10 mouse cellular contexts compared by ENCODE assay signal in the genomic region with DNA sequence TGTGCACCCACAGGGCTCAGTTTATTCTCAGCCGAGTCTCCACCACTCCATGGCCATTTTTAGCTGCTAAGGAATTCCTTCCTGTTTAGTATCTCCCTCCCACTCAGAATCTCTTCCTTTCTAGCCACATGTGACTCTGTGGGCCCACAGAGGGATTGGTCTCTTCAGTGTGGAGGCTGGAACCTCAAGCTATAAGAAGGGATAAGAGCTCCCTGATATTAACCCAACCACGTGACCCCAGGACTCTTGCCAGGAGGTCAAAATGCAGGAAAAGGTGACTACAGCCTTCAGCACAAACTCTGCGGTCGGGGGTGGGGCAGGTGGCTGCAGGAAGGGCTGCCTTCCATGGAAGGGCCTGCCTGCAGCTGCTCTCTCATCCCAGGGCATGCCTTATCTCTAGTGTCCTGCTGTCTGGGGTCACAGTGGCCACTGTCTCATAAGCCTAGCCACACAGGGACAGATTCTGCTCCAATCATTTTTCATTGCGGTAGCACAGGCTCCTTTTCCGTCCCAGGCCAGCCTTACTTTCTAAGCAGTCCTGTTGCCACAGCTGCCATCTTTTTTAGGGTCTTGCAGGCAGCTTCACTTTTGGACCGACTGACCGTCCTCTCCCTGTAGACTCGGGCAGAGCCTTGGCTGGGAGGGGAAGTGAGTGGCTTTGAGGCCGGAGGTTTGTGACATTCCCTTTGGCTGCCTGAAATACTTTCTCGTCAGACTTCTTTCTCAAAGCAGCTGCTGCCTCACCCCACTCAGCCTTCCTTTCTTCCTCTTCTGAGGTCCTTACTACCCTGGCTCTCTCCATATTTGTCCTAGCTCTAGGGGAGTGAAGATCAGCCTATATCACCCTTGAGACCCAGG. TPM values are rescaled to one million over a fixed set of nuclear protein-coding genes. Genes with fewer than 3 reads are reported as not detected.
DNase-seq lines count a peak whose midpoint lies in the region; ATAC-seq and TF ChIP-seq lines count a peak whose summit lies in the region.
"Had no signal": no experiment of that assay in that cellular context is flagged by ENCODE, and none has a peak within 500 bp of the region (broad histone marks: within the 10 kb centered on the region; RNA-seq: fewer than 3 reads in every experiment).

No protein-coding gene starts in this region.

- no peak overlapping the region for H3K4me3 ChIP-seq in left cerebral cortex, adult 2 months
- no peak overlapping the region for H3K4me3 ChIP-seq in heart, embryonic 14.5 days (ENCODE audit: control insufficient read depth in 1 of 2, insufficient read depth in 1 of 2, low read depth in 1 of 2, low read length in 2 of 2)

- no peaks in the 10 kb centered on the region for H3K9me3 ChIP-seq in heart, embryonic 14.5 days (ENCODE audit: control insufficient read depth, low read length)

- H3K36me3 ChIP-seq in heart, embryonic 14.5 days (ENCODE audit: control insufficient read depth, insufficient read depth, low read length), result no peaks in the 10 kb centered on the region

- H3K27me3 ChIP-seq in heart, embryonic 14.5 days (ENCODE audit: control insufficient read depth, insufficient read depth, low read length), result no peaks in the 10 kb centered on the region
- H3K27me3 ChIP-seq: Patski had no signal

- peak overlapping the region; percentile 22; the same call in 1 of the 2 replicates for H3K4me2 ChIP-seq in heart, embryonic 14.5 days (ENCODE audit: low read length)

- DNase-seq in left cerebral cortex, adult 18-20 months (ENCODE audit: low spot score in 2 of 2), result peak; percentile 6 to 16
- DNase-seq in left cerebral cortex, adult 2 months (ENCODE audit: extremely low spot score in 1 of 2, low spot score in 2 of 2), result no peak
- DNase-seq in kidney, postnatal 4 days, result peak; percentile 49 to 60
- DNase-seq in B cell, adult 2 months, result no peak
- DNase-seq in T-cell, adult 2 months (ENCODE audit: low spot score), result no peak

- H3K9ac ChIP-seq in heart, embryonic 14.5 days (ENCODE audit: low read length), result peak overlapping the region; percentile 8; the same call in 1 of the 2 replicates

- intact Hi-C loops in left cerebral cortex, adult 2 months (cut with DNase I), result loop anchor here (2.0 kb wide), 1 partner anchor 33 kb away; no protein-coding TSS in a partner anchor

- H3K4me1 ChIP-seq in heart, embryonic 14.5 days (ENCODE audit: control insufficient read depth in 2 of 2, insufficient read depth in 2 of 2, low read length in 2 of 2), result peaks cover 41 to 58% of the 10 kb centered on the region in 2 experiments

- no peak for TF ChIP-seq CTCF in left cerebral cortex, adult 2 months (IDR thresholded peaks at IDR 0.05)

- ATAC-seq in heart, embryonic 14.5 days (ENCODE audit: insufficient number of reproducible peaks, insufficient read depth, low FRiP score, low read depth), result peak; percentile 32; the same call in 1 of the 2 replicates
- ATAC-seq in megakaryocyte, adult 5-6 weeks (ENCODE audit: poor library complexity, severe bottlenecking), result peak; percentile 77
- ATAC-seq in CD4-positive, CD25-positive, alpha-beta regulatory T cell, adult 4 months, result no peak
- ATAC-seq: hindbrain, postnatal 0 days; Patski had no signal

- no peak overlapping the region for H3K27ac ChIP-seq in left cerebral cortex, adult 2 months
- peak overlapping the region; percentile 52 to 82 for H3K27ac ChIP-seq in heart, embryonic 14.5 days (replicated peaks in 1 of 2; ENCODE audit: control insufficient read depth in 1 of 2, insufficient read depth in 1 of 2, low read depth in 2 of 2, low read length in 2 of 2)
- H3K27ac ChIP-seq: hindbrain, postnatal 0 days had no signal

- WGBS in heart, embryonic 14.5 days, result 7% methylated on average over 11 of the region's 11 CpGs

RNA-seq across cellular contexts. Expression of a gene that starts 35.0 kb away (rescaled TPM):
- total RNA-seq in left cerebral cortex, adult 18-20 months (2021), result 10 to 100 TPM; 13.5 to 23.2 TPM
- 10 to 100 TPM; 16.7 to 29.3 TPM for total RNA-seq in left cerebral cortex, adult 2 months (2021)
- polyA plus RNA-seq in heart, embryonic 14.5 days (2014; fragmentation: Nextera tagmentation; extraction: Ambion mirVana), result 41.4 and 41.6 TPM in 2 replicates
- 2.6 and 4.4 TPM in 2 replicates for total RNA-seq in megakaryocyte, adult 5-6 weeks (2015)
- total RNA-seq in megakaryocyte, adult 5-6 weeks (2017), result 8.7 and 11.2 TPM in 2 replicates
- 10 to 100 TPM; 13.0 to 18.1 TPM for polyA plus RNA-seq in CD4-positive, CD25-positive, alpha-beta regulatory T cell, adult 4 months (2017; shearing (Covaris generic))

Comparison
In these comparisons a context has a peak if more than half of its experiments do, and no peak if none do; other contexts are left out.
1. DNase-seq: peak in left cerebral cortex, adult 18-20 months (2 of 2) and kidney, postnatal 4 days (2 of 2); none in left cerebral cortex, adult 2 months (0 of 2), B cell, adult 2 months (0 of 2) and T-cell, adult 2 months (single experiment).